Mouse (Mus musculus): ENCODE results near the gene Pxn.
"Not testable (repeated sequence)": the region's sequence is repeated elsewhere in the genome, so short reads cannot be mapped to it uniquely, and the experiment has no call there.

Gene Pxn

DNA sequence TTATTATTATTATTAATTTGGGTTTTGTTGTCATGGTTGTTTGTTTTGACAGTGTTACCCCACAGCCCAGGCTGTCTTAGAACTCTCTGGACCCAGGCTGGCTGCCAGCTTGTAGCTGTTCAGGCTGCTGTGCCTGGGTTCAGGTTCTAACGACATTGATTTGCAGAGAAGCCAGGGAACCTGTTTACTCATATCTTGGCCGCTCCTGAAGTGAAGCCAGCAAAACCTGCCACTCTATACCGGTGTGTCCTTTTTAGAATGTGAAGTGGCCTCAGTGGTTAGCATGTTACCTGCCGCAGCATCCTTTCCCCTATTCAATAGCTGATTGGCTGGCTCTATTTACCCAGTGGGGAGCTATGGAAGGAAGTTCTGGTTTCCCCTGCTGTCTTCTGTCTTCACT is 19.8 kb upstream of the Pxn start:
- DNase-seq (ENCODE audit: low spot score in 2 of 2) = no peak

DNA sequence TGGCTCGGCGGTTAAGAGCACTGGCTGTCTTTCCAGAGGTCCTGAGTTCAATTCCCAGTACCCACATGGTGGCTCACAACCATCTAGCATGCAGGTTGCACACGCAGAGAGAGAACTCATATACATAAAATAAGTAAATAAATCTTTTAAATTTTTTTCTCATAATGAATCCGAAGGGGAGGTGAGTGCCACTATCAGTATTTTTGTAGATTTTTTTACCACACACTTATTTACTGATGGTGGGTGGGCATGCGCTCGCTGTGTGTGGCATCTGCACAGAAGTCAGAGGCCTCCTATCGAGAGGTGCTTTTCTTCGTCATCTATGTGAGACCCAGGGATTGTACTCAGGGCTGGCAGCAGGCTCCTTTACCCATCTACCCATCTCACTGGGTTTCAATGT is 19.1 kb upstream of the Pxn start:
- DNase-seq (ENCODE audit: low spot score in 2 of 2) = no peak

DNA sequence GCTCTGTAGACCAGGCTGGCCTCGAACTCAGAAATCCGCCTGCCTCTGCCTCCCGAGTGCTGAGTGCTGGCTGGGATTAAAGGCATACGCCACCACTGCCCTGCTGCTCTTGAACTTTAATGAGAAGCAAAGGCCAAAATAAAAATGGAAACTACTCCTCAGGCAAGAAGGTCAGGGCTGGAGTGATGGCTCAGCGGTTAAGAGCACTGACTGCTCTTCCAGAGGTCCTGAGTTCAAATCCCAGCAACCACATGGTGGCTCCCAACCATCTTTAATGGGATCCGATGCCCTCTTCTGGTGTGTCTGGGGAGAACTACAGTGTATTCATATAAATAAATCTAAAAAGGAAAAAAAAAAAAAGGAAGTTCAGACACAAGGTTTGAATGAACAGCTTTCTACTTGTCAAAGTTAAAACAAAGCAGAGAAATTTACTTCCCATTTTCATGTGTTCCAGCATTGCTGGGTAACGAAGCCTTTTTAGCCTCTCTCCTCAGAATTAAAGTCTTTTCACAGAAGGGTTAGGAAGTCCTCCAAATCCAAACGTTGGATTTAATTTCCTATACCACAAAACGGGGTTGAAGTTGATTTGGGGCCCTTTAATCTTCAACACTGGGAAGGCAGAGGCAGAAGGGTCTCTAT is 18.4 kb upstream of the Pxn start:
- no peak for DNase-seq (ENCODE audit: low spot score in 2 of 2)

DNA sequence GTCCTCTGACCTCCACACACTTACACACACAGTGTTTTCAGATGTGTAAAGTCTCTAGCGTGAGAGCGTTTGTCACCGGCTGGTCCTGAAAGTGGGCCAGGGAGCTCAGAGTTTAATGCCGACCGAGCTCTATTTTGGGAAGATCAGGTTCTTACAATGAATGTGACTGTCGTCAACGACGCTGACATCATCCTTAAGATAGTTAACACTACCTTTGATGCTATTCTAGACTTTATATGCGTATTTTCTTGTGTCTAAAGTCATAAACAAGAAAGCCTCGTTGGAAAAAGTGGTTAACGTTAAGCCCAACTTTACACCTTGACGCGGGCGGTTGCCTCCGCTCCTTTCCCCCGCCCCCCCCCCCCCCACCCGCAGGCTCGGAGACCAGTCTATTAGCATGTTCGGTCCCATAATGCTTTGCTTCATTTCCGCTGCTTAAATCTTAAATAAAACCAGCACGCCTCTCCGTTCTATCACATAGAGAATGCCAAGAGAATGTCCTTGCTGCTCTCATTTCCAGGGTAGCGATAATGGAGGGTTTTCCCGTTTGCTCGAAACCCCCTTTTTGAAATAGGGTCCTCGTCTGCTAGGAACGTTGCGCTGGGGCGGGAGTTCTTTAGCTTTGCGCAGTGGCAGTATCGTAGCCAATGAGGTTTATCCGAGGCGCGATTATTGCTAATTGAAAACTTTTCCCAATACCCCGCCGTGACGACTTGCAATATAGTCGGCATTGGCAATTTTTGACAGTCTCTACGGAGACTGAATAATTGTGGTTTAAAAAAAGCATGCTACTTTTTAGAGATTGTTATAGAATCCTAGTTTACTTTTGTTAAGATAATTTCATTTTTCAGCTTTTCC is 17.4 kb upstream of the Pxn start:
- peak; percentile 66 to 80 for DNase-seq (ENCODE audit: low spot score in 2 of 2)

DNA sequence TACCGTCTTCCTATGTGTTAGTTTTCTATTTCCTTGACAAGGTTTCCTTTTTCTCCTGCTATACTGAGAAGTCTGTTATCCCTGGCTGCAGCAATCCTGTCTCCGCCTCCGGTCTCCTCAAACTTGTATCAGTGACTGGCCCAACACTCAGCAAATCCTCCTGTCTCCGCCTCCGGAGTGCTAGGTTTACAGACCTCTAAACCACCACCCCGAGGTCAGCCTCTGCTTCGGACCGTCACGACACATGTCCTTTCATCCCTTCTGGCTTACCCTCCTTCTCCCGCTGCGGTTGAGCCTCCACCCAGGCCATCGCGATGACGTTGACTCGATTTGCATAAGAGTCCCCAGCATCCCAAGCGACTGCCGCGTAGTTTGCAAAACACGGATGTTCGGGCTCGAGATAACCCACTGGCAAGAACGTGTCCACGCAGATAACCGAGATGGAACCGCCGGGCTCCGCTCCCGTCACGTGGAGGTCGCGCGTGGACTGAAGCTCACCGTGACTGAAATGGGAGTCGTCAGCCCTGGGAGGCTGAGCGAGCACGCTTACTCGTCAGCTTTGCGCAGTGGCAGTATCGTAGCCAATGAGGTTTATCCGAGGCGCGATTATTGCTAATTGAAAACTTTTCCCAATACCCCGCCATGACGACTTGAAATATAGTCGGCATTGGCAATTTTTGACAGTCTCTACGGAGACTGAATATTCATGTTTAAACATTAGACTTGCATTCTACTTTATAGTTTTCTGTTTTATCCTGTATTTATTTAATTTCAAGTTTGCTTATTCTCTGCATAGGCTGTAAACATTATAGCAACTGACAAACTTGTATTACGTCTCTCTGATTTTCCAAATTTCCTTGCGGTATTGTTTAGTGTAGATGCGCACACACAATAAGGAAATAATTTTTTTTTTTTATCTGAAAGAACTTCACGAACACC is 16.5 kb upstream of the Pxn start:
- peak; percentile 73 to 83 for DNase-seq (ENCODE audit: low spot score in 2 of 2)

DNA sequence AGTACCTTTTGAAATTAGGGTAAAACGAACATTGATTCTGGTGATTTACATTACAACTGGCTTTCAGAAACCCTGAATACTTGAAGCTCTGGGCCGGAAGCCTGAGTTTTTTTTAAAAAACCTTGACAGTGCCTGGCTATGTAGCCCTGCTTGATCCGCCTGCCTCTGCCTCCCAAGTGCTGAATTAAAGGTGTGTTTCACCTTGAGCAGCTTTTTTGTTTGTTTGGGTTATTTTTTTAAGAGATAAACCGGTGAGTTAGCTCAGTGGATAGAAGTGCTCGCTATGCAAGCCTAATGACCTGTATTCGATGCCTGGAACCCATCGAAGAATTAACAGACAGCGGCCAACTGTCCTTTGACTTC is 15.9 kb upstream of the Pxn start:
- DNase-seq (ENCODE audit: low spot score in 2 of 2) = no peak

DNA sequence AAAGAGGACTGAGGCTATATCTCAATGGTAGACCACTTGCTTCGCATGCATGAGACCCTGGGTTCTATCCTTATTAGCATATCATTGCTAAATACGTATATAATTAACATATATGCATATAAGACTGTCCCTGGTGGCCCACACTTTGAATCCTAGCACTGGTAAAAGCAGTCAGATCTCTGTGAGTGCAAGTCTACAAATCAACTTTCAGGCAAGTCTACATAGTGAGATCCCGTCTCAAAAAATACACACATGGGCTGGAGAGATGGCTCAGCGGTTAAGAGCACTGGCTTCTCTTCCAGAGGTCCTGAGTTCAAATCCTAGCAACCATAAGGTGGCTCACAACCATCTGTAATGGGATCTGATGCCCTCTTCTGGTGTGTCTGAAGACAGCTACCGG is 15.4 kb upstream of the Pxn start:
- DNase-seq (ENCODE audit: low spot score in 2 of 2) = no peak

DNA sequence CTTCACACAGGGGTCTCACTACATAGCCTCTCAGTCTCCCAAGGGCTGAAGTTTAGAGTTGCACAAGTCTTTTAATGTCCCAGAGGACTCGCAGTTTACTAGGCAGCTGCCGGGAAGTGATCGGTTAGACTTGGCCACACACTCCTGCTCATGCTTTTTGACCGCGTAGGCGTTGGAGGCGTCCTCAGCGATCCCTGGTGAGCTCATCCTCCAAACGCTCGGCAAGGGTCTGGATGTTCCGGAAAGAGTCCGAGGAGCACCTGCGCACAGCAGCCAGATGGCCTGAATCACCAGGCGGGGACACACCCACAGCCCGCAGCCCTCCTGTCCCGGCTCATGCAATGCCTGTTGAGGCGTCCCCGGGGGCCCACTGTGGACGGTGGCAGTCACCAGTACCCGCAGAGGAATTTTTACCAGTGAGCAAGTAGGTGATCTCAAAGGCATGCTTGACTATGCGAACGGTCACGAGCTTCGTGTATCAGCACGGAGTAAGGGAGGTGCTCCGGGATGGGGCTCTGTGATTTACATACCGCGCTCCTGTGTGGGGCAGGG is 14.6 kb upstream of the Pxn start:
- no peak for DNase-seq (ENCODE audit: low spot score in 2 of 2)

DNA sequence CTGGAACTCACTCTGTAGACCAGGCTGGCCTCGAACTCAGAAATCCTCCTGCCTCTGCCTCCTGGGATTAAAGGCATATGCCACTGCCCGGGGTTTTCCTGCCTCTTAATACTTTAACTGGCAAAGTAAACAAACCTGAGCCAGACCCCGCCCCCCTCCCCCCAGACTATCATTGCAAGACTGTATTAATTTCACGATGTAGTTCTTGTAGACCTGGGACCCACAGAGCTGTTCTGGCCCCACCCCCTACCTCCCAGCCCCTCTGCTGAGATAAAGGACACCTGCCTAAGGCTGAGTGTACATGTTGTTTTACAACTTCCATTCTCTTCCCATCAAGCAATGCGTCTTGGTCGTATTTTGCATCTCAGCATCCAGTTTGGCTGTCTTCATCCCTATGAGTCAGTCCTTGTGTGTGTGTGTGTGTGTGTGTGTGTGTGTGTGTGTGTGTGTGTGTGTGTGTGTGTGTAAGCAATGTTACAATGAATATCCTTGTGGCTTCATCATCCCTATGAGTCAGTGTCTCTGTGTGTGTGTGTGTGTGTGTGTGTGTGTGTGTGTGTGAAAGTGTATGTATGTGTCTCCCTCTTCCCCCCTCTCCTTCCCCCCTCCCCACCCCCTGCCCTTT is 13.7 kb upstream of the Pxn start:
- DNase-seq (ENCODE audit: low spot score in 2 of 2) = no peak

DNA sequence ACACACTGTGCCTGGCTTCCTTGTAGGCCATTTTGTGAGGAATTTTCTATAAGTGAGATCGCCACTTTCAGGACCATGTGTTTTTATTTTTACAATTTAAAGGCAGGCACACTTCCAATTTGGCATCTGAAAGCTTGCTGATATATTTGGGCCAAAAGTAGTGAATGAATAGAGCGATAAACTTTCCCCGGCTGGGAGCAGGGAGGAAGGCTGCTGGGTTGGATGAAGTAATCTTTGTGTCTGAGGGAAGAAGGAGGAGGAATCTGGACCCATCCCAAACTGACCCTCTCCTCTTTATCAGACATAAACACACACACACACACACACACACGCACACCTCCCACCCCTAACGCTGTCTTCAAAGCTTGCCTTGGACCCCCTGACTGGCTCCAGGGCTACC is 13.0 kb upstream of the Pxn start:
- DNase-seq (ENCODE audit: low spot score in 2 of 2) = no peak

DNA sequence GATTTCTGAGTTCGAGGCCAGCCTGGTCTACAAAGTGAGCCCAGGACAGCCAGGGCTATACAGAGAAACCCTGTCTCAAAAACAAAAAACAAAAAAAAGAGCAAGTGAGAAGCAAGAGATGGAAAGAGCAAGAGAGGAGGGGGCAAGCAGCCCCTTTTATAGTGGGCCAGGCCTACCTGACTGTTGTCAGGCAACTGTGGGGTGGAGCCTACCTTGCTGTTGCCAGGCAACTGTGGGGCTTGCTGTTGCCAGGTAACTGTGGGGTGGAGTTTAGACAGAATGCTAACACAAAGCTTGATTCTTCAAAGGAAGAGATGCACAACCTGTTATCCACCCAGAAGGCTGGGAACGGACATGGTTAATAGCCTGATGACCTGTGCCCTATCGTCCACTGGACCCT is 10.9 kb upstream of the Pxn start:
- not testable (repeated sequence) for DNase-seq (ENCODE audit: low spot score in 2 of 2)

DNA sequence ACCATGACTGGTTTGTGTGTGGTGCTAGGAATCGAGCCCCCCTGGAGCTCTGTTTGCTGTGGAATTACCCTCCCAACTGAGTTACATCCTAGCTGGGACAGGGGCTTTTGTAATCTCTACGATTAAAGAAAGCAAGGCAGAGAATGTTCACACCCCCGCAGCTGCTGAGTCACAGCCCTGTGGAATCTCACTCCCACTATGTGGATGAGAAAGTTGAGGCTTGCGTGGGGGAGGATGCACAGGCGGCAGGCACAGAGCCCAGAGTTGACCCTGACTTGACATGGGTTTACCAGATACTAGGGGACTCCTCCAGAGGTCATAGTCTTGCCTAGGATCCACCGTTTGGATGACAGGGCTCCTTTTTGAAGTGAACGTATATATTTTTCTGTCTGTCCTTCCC is 9.4 kb upstream of the Pxn start:
- no peak for DNase-seq (ENCODE audit: low spot score in 2 of 2)

DNA sequence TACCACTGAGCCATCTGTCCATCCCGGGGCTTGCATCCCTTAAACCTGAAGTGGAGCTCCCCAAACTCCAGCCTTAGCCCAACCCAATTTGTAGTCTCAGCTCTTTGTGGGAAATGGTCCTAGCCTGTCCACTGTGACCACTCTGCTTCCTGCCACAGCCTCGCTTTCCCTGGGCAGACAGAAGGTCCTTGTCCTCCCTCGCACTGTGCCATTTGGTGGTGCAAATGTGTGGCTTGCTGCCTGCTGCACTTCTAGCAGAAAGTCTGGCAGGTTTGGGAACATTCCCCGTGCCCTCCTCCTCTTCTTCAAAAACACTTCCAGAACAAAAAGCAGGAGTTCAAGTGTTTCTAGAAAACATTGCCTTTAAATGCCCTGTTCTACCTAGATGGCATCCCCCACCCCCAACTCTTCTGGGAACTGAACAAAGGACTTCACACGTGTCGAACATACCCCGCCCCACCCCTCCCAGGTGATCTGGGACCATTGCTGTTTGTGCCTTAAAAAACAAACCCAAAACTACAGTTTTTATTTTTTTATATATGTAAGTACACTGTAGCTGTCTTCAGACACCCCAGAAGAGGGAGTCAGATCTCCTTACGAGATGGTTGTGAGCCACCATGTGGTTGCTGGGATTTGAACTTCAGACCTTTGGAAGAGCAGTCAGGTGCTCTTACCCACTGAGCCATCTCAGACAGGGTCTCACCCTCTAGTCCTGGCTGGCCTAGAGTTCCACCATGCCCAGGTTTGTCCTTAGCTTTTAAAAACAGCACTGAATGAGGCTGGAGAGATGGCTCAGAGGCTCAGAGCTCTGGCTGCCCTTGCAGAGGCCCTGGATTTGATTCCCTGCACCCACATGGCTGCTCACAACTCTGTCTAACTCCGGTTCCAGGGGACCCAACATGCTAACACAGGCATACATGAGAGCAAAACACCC is 7.9 kb upstream of the Pxn start:
- no peak for DNase-seq (ENCODE audit: low spot score in 2 of 2)

DNA sequence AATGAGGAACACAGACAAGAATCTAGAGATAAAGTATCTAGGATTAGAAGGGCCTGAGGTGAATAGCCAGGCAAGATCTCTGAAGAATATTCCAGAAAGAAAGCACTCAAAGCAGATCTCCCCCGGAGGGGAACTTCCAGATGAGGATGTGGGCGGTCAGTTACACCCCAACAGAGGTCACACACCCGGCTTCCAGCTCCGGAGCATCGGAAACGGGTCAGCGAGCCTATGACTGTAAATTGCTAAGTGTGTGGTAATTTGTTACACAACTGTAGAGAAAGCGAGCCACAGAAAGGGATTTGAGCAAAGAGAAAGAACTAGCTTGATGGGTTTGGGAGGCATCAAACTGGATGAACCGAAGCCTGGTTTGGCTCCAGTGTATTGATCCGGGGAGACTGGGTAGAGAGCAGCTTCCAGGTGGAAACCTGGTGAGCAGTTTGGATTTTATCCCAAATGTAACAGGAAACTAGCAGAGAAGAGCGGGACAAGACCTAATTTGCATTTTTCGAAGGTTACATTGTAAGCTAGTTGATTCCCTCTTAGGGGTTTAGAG is 6.0 kb upstream of the Pxn start:
- no peak for DNase-seq (ENCODE audit: low spot score in 2 of 2)

DNA sequence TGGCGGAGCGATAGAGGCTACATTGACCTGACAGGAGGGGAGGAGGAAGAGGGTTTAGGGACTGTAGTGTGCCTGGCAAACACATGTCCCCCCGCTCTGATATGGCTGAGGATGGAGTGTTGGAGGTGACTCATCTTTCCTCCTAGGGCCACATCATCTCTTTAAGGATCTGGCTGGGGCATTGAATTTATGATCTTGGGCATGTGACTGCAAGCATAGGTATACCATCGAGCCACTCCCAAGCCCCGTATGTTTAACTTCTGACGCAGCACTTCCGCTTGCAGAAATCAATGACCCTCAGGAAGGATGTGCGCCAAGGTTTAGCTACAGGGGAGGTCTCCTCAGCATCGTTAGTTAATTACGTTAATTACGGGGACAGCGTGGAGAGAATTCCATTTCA is 3.4 kb upstream of the Pxn start:
- DNase-seq (ENCODE audit: low spot score in 2 of 2) = no peak

DNA sequence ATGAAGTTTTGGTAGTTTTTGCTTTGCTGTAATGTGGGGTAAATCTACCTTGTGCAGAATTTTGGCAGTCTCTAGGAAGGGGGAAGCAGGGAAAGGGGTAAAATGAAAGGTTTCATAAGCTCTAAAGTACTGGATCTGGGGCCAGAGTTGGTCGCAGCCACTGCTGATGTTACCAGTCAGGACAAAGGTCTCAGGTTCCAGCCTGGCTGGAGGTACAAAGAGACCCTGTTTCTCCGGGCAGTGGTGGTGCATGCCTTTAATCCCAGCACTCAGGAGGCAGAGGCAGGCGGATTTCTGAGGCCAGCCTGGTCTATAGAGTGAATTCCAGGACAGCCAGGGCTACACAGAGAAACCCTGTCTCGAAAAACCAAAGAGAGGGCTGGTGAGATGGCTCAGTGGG is 859 bp upstream of the Pxn start:
- DNase-seq (ENCODE audit: low spot score in 2 of 2) = not testable (repeated sequence)

DNA sequence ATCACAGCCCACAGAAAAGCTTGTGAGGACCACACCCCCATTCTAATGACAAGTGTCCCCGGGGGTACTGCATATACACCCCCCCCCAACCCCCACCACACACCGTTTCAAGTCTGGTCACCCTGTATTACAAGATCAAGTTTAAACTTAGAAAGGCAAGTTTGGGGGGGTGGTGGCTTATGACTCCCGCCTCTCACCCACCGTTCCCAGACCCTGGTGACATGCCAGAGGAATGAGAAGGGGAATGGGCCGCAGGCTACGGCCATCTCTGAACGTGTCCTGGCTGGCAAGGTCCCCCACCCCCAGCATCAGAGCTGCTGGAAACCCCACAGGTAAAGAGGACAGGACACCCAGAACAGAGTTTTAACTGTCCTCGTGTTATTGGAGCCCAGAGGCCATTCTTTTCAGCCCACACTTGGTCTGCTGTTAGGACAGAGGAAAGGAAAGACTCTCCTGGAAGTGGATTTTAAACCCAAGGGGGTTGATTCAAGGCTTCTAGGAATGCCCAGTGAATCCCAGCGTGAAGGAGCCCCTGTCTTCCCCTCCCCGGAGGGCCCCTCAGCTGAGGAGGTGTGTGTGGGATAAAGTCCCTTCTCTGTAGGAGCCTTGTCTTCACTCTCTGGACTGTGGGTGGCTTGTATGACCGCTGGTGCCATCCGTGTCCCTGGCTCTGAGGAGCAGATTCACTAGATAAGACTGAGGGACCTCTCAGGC is 948 bp downstream of the Pxn start:
- no peak for DNase-seq (ENCODE audit: low spot score in 2 of 2)

DNA sequence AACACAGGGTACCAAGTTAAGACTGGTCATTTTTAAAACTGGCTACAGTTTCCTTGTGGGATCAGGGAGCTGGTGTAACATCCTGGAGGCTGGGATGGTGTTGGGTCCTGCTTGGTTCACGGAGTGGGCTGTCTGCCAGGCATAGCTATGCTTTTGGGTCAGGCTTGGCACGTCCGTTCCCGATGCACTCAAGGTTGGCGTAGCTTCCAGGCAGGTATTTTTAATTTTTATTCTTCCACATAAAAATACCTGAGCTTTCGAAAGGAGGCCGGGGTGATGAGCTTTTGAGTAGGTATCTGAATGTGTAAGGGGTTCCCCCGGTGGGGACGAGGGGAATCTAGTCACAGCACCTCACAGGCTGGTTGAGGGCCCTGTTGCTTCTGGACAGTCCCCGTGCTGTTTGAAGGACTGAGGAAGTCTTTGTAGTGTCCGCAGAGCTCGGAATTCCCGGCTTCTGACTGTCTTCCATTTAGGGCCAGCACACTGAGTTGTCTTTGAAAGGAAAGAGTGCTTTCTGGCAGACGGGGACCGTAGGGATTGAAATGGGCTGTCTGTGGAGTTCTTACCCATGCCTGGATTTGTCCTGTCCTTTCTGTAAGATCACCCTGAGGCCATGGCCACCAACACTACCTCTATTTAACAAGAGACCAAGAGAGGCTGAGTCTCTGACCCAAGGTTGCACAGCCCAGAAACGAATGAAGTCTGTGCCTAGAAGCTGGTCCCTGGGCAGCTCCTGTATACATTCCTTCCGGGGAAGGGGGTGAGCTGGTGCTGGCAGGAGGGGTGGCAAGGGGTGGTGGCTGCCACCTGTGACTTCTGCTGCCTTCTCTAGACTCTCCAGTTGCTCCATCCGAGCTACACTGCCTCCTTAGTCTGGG is 1.7 kb downstream of the Pxn start:
- no peak for DNase-seq (ENCODE audit: low spot score in 2 of 2)

DNA sequence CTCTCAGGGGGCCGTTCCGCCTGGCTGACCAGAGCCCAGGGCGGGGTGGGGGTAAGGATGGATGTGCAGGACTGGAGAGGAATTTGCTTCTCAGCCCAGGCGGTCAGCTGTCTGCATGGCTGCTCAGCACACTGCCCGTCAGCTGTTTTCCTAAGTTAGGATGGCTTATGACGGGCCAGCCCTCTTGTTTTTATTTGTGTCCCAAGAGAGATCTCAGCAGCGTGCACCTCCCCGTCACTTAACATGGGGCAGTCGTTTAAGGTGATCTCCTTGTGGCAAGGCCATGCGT is 2.3 kb downstream of the Pxn start:
- DNase-seq (ENCODE audit: low spot score in 2 of 2) = no peak
